Mouse (Mus musculus): ENCODE measurements at regions not wholly inside any gene's neighbourhood (a gene's known extent, or its start where the extent isn't known, plus 50 kb on each side); places are given as distances from the start of the nearest gene placed in this dataset.

DNA sequence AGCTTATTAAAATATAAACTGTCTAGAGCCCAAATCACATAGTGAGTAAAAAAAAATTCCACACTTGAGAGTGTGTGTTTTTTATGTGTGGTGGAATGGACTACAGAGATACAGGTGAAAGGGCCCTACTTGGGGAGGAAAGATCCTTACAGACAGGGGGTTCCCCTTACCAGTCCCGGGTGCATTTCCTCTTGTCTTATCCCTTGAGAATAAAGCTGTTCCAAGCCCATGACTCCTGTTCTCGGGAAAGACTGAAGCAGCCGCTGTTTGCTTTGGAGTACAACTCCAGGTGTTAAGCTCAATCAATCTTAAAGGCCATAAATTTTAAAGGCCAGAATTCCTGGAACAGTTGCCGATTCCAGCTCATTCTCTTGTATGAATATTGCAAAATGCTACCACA is 108.4 kb downstream of the Magee1 start:
- Histone ChIP-seq H3K4me2 (ENCODE audit: low read depth, low read length) (no peak overlapping the region), H3K27ac (ENCODE audit: low read depth) (no peak overlapping the region), H3K4me1 (ENCODE audit: insufficient read depth) (no peaks in the 10 kb centered on the region), H3K36me3 (replicated peaks; ENCODE audit: insufficient read depth, low read length) (no peaks in the 10 kb centered on the region), H3K27me3 (ENCODE audit: insufficient read depth, low read length) (no peaks in the 10 kb centered on the region), H3K4me3 (ENCODE audit: low read depth, low read length) (no peak overlapping the region), H3K9ac (replicated peaks) (no peak overlapping the region), H3K9me3 (ENCODE audit: low read length) (no peaks in the 10 kb centered on the region)
- 79% methylated on average over 4 of the region's 4 CpGs for WGBS (ENCODE audit: insufficient replicate concordance)
- ATAC-seq, result no peak
- no peak for DNase-seq
- TF ChIP-seq CTCF (IDR thresholded peaks at IDR 0.05; ENCODE audit: low read depth) (no peak), EP300 (IDR thresholded peaks at IDR 0.05; ENCODE audit: low read depth) (no peak)

DNA sequence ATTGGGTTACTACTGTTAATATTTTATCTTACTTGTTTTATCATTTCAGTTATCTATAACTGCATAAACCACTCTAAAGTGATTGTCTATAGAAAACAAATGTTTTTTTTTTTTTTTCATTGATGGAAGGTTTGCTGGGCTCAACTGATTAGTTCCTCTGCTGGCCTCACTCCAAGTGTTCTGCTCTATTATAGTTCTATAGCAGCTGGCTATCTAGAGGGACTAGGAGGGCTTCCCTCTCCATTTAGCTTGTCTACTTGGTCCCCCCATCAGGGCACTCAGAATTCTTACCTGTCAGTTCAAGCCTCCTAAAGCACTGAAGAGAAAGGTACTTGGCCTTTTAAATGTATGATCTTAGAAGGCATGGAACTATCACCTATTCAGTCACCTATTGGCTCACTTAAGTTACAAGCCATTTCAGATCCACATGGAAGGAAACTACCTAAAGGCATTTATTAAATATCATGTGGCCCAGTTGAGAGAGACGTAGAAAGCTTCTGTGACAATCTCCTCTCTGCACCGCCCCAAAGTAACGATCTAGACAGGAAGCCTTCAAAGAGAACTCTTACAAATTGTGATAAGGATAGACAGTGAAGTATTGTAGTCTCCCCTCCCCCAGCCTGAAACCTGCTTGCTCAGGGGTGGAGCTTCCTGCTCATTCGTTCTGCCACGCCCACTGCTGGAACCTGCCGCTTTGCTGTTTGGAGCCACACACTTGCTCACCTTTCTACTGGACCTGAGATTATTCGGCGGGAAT is 117.0 kb downstream of the Magee1 start:
- TF ChIP-seq EP300 (IDR thresholded peaks at IDR 0.05; ENCODE audit: low read depth), result peak; percentile 19; the same call in 1 of the 2 replicates
- no peak for TF ChIP-seq CTCF (IDR thresholded peaks at IDR 0.05; ENCODE audit: low read depth)
- 33% methylated on average over 8 of the region's 8 CpGs for WGBS (ENCODE audit: insufficient replicate concordance)
- DNase-seq (no peak), ATAC-seq (peak; percentile 44; the same call in 1 of the 2 replicates)
- Histone ChIP-seq H3K9ac (replicated peaks) (no peak overlapping the region), H3K27me3 (ENCODE audit: insufficient read depth, low read length) (peaks cover 3% of the 10 kb centered on the region; the same call in 1 of the 2 replicates), H3K4me3 (ENCODE audit: low read depth, low read length) (no peak overlapping the region), H3K27ac (ENCODE audit: low read depth) (no peak overlapping the region), H3K36me3 (replicated peaks; ENCODE audit: insufficient read depth, low read length) (no peaks in the 10 kb centered on the region), H3K4me2 (ENCODE audit: low read depth, low read length) (no peak overlapping the region), H3K9me3 (ENCODE audit: low read length) (no peaks in the 10 kb centered on the region), H3K4me1 (ENCODE audit: insufficient read depth) (no peaks in the 10 kb centered on the region)
